In genomic region chr11:117254161-117255107, GRCm38 (mm10) we compare ENCODE assay signal across 12 mouse cellular contexts. TPM values are rescaled to one million over a fixed set of nuclear protein-coding genes. Genes with fewer than 3 reads are reported as not detected.
A peak's percentile ranks its signal among the peaks of the same experiment; 100 is the strongest.
DNase-seq lines count a peak whose midpoint lies in the region; ATAC-seq lines count a peak whose summit lies in the region.
"Had no signal": no experiment of that assay in that cellular context is flagged by ENCODE, and none has a peak within 500 bp of the region (broad histone marks: within the 10 kb centered on the region; RNA-seq: fewer than 3 reads in every experiment).

No protein-coding gene starts in this region.

- H3K4me1 ChIP-seq in kidney, embryonic 14.5 days (ENCODE audit: control insufficient read depth, insufficient read depth, low read length) = peaks cover 30% of the 10 kb centered on the region
- no peaks in the 10 kb centered on the region for H3K4me1 ChIP-seq in embryonic facial prominence, embryonic 11.5 days (ENCODE audit: control insufficient read depth, insufficient read depth, low read length)
- H3K4me1 ChIP-seq in stomach, embryonic 16.5 days (ENCODE audit: control insufficient read depth, insufficient read depth, low read length) = peaks cover 34% of the 10 kb centered on the region

- H3K27me3 ChIP-seq in kidney, embryonic 14.5 days (ENCODE audit: control insufficient read depth, insufficient read depth, low read length) = no peaks in the 10 kb centered on the region
- H3K27me3 ChIP-seq in embryonic facial prominence, embryonic 11.5 days (ENCODE audit: control insufficient read depth, insufficient read depth, low read length) = no peaks in the 10 kb centered on the region
- H3K27me3 ChIP-seq in stomach, embryonic 16.5 days (ENCODE audit: control insufficient read depth, insufficient read depth, low read length) = no peaks in the 10 kb centered on the region
- H3K27me3 ChIP-seq: hindbrain, embryonic 15.5 days; liver, embryonic 13.5 days; midbrain, embryonic 12.5 days had no signal

- no peak overlapping the region for H3K4me2 ChIP-seq in kidney, embryonic 14.5 days (replicated peaks; ENCODE audit: low read depth, low read length)
- no peak overlapping the region for H3K4me2 ChIP-seq in embryonic facial prominence, embryonic 11.5 days (ENCODE audit: low read depth, low read length)
- no peak overlapping the region for H3K4me2 ChIP-seq in stomach, embryonic 16.5 days (ENCODE audit: low read depth, low read length)
- H3K4me2 ChIP-seq: hindbrain, embryonic 15.5 days; liver, embryonic 13.5 days; midbrain, embryonic 12.5 days had no signal

- H3K9ac ChIP-seq in kidney, embryonic 14.5 days (ENCODE audit: low read depth, low read length) = peak overlapping the region; percentile 5; the same call in 1 of the 2 replicates
- H3K9ac ChIP-seq in embryonic facial prominence, embryonic 11.5 days (replicated peaks; ENCODE audit: low read length) = no peak overlapping the region
- H3K9ac ChIP-seq in stomach, embryonic 16.5 days (ENCODE audit: low read length) = no peak overlapping the region
- H3K9ac ChIP-seq: hindbrain, embryonic 15.5 days; liver, embryonic 13.5 days; midbrain, embryonic 12.5 days had no signal

- H3K36me3 ChIP-seq in kidney, embryonic 14.5 days (ENCODE audit: control insufficient read depth, insufficient read depth, low read length) = no peaks in the 10 kb centered on the region
- no peaks in the 10 kb centered on the region for H3K36me3 ChIP-seq in embryonic facial prominence, embryonic 11.5 days (replicated peaks; ENCODE audit: control insufficient read depth, insufficient read depth, low read depth, low read length)
- no peaks in the 10 kb centered on the region for H3K36me3 ChIP-seq in stomach, embryonic 16.5 days (ENCODE audit: control insufficient read depth, insufficient read depth, low read length)
- H3K36me3 ChIP-seq: G1E; hindbrain, embryonic 15.5 days; midbrain, embryonic 12.5 days had no signal

- H3K4me3 ChIP-seq in kidney, embryonic 14.5 days (ENCODE audit: low read length) = no peak overlapping the region
- no peak overlapping the region for H3K4me3 ChIP-seq in embryonic facial prominence, embryonic 11.5 days (ENCODE audit: low read depth, low read length)
- no peak overlapping the region for H3K4me3 ChIP-seq in stomach, embryonic 16.5 days (replicated peaks; ENCODE audit: low read length)
- H3K4me3 ChIP-seq: hindbrain, embryonic 15.5 days; liver, embryonic 13.5 days; midbrain, embryonic 12.5 days had no signal

- no peaks in the 10 kb centered on the region for H3K9me3 ChIP-seq in kidney, embryonic 14.5 days (ENCODE audit: control insufficient read depth, low read length)
- H3K9me3 ChIP-seq in embryonic facial prominence, embryonic 11.5 days (replicated peaks; ENCODE audit: control insufficient read depth, low read length) = no peaks in the 10 kb centered on the region
- H3K9me3 ChIP-seq in stomach, embryonic 16.5 days (replicated peaks; ENCODE audit: control insufficient read depth, low read length) = peaks cover 3% of the 10 kb centered on the region; the same call in 1 of the 2 replicates
- H3K9me3 ChIP-seq: G1E; hindbrain, embryonic 15.5 days; liver, embryonic 13.5 days had no signal

- ATAC-seq in kidney, embryonic 14.5 days (ENCODE audit: low FRiP score, low TSS enrichment) = 0 out of 2 replicates have a peak, but pooled peaks have one; percentile 54
- ATAC-seq in embryonic facial prominence, embryonic 11.5 days (replicated peaks; ENCODE audit: insufficient number of reproducible peaks, low FRiP score, low TSS enrichment, low read depth) = 0 out of 2 replicates have a peak, but pooled peaks have one; percentile 34
- ATAC-seq in stomach, embryonic 16.5 days (ENCODE audit: insufficient read depth, low FRiP score) = peak; percentile 23; the same call in 1 of the 2 replicates

- 61% methylated on average over 18 of the region's 18 CpGs for WGBS in kidney, embryonic 14.5 days
- 68% methylated on average over 18 of the region's 18 CpGs for WGBS in embryonic facial prominence, embryonic 11.5 days
- 39% methylated on average over 18 of the region's 18 CpGs for WGBS in stomach, embryonic 16.5 days

- no peak for DNase-seq in kidney, postnatal 36 days
- DNase-seq in retina, postnatal 1 day = peak; percentile 45
- DNase-seq in retina, embryonic 14.5 days (ENCODE audit: low spot score) = no peak
- DNase-seq in embryonic facial prominence, embryonic 11.5 days (ENCODE audit: low spot score) = no peak
- no peak for DNase-seq in layer of hippocampus, postnatal 14 days (ENCODE audit: low spot score in 2 of 2)
- DNase-seq: heart, adult 18-20 months; liver, embryonic 13.5 days had no signal

- no peak overlapping the region for H3K27ac ChIP-seq in kidney, embryonic 14.5 days (ENCODE audit: low read depth, low read length)
- no peak overlapping the region for H3K27ac ChIP-seq in embryonic facial prominence, embryonic 11.5 days (replicated peaks; ENCODE audit: low read depth, low read length)
- no peak overlapping the region for H3K27ac ChIP-seq in stomach, embryonic 16.5 days (ENCODE audit: low read length)
- H3K27ac ChIP-seq: hindbrain, embryonic 15.5 days; liver, embryonic 13.5 days; midbrain, embryonic 12.5 days had no signal

RNA-seq across cellular contexts. Expression of gene Sept9, which starts 55.0 kb away (rescaled TPM):
- polyA plus RNA-seq in kidney, embryonic 14.5 days (2014; fragmentation: Nextera tagmentation; extraction: Ambion mirVana) = 96.6 and 104 TPM in 2 replicates
- 182 TPM in 2 replicates for polyA plus RNA-seq in embryonic facial prominence, embryonic 11.5 days (2014; fragmentation: Nextera tagmentation; extraction: Ambion mirVana)
- polyA plus RNA-seq in stomach, embryonic 16.5 days (2015; fragmentation: Nextera tagmentation; extraction: Ambion mirVana) = 101 and 105 TPM in 2 replicates
- 10 to 100 TPM; 91.7 to 93.9 TPM for total RNA-seq in layer of hippocampus, postnatal 14 days (2021)
